Mouse (Mus musculus): Measurements from ENCODE around the gene Olfr1501.
"Not testable (repeated sequence)": the region's sequence is repeated elsewhere in the genome, so short reads cannot be mapped to it uniquely, and the experiment has no call there.

Gene Olfr1501

GRCm38 (mm10) chr19:13850592-13850991 is at the start of gene Olfr1501:
TSS of gene Olfr1501 (minus strand) at chr19:13850692.
- in situ Hi-C loops (cut with MboI) = not testable (repeated sequence)

DNA sequence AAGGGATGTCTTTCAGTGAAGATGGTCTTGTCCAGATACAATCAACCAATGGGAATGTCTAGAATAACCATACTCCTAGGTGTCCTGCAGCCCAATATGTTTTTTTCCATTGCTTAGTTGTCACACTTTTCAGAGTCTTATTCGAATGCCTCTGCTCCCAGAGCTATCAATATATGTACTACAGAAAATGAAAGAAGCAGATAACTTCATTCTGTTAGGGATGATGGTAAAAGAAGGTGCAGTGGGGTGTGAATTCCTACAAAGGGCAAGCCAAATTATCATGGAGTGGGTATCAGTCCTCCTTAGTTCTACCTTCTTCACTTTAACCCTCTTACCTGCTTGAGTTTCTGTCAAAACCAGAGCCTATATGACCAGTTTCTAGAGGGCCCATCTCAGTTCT is 47.3 kb upstream of the Olfr1501 start, which contains the start of gene Olfr1504:
TSS of gene Olfr1504 (minus strand) at position 101 of the 400 bp plus-strand sequence.
- in situ Hi-C loops (cut with MboI) = no loop called here

DNA sequence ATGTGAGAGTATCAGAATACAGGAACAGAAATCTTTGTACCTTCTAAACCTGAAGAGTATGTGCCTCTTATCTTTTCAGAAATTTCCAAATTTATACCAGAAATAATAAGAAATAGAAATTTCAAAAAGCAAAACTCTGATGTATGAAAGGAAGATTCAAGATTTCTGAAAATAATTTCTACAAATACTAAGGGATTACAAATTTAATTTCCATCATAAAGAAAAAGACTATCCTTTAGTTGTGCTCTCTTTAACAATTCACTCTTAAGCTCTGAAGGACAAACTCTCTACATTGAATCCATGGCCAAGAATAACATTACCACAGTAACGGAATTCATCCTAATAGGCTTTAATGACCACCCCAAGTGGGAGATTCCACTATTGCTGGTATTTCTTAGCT is 11.0 kb upstream of the Olfr1501 start, which contains the start of gene Olfr1502:
TSS of gene Olfr1502 (plus strand) at position 301 of the 400 bp plus-strand sequence.
- in situ Hi-C loops (cut with MboI) = no loop called here

- in situ Hi-C loops (cut with MboI) = no loop called here
Observed at GRCm38 (mm10) chr19:13830388-13830787, 20.1 kb downstream of the Olfr1501 start, which contains the start of gene Olfr1500. TSS of gene Olfr1500 (minus strand) at chr19:13830488.

GRCm38 (mm10) chr19:13828447-13828846 is 22.0 kb downstream of the Olfr1501 start:
- in situ Hi-C loops (cut with MboI) = no loop called here

DNA sequence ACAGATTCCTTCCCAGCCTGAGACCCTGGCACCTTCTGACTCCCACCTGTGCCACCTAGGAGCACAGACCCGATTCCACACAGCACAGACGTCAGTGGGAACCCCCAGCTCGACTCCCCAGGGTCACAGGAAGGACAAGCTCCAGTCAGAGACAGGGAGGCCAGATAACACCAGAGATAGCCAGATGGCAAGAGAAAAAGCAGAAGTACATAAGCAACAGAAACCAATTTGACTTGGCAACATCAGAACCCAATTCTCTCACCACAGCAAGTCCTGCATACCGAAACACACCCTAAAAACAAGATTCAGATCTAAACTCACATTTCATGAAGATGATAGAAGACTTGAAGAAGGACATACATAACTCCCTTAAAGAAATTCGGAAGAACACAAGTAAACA is 29.6 kb downstream of the Olfr1501 start:
- in situ Hi-C loops (cut with MboI) = no loop called here

GRCm38 (mm10) chr19:13819347-13819746 is 31.1 kb downstream of the Olfr1501 start, which contains the start of gene Olfr1499:
TSS of gene Olfr1499 (minus strand) at chr19:13819447.
- in situ Hi-C loops (cut with MboI) = no loop called here

DNA sequence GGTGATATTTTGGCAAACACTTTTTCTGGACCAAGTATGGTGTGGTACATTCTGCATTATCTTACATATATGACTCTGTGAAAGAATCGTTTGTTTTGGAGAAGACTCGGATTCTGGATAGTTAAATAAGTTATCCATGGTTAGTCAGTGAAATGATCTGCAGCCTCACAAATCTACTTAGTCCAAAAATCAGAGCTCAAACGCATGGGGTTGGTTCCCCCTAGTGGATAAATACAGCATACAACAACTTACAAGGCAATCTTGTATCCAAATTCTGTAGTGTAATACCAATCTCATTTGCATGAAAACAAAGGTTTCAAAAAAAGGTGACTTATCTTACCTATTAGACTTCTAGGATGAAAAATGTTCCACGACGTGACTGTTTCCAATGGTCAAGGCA is 31.7 kb downstream of the Olfr1501 start:
- in situ Hi-C loops (cut with MboI) = no loop called here

GRCm38 (mm10) chr19:13812823-13813222 is 37.7 kb downstream of the Olfr1501 start:
- in situ Hi-C loops (cut with MboI) = no loop called here

GRCm38 (mm10) chr19:13805486-13805885 is 45.0 kb downstream of the Olfr1501 start:
- in situ Hi-C loops (cut with MboI) = not testable (repeated sequence)

GRCm38 (mm10) chr19:13798102-13798501 is 52.4 kb downstream of the Olfr1501 start, which contains the start of gene Olfr1497:
TSS of gene Olfr1497 (minus strand) at chr19:13798202.
- in situ Hi-C loops (cut with MboI) = no loop called here
